Mouse (Mus musculus): Measurements from ENCODE around the gene Zdhhc17. TPM values are rescaled to one million over a fixed set of nuclear protein-coding genes. Genes with fewer than 3 reads are reported as not detected.

Gene Zdhhc17
- polyA plus RNA-seq, 1 experiment from 2014 or later, result 26.4 TPM

Other genes with a start within 250 kb of the Zdhhc17 start
- gene Csrp2, start 90.4 kb downstream of the Zdhhc17 start, polyA plus RNA-seq (2016; fragmentation: Nextera tagmentation; extraction: Ambion mirVana), result 179 and 195 TPM in 2 replicates
- 6.9 and 8.9 TPM in 2 replicates for gene Osbpl8, start 154.6 kb upstream of the Zdhhc17 start, polyA plus RNA-seq (2016; fragmentation: Nextera tagmentation; extraction: Ambion mirVana)